Mouse (Mus musculus): ENCODE measurements around the gene Ndn. TPM values are rescaled to one million over a fixed set of nuclear protein-coding genes. Genes with fewer than 3 reads are reported as not detected.

The Ndn gene
- polyA plus RNA-seq, 1 experiment from 2014 or later: 72.8 TPM

GRCm38 (mm10) chr7:62365039-62365636 is 18.8 kb downstream of the Ndn start:
- no peaks in the 10 kb centered on the region for H3K27me3 ChIP-seq (ENCODE audit: control insufficient read depth, insufficient read depth, low read length)
- no peaks in the 10 kb centered on the region for H3K36me3 ChIP-seq (ENCODE audit: control insufficient read depth, insufficient read depth, low read length)
- H3K27ac ChIP-seq (ENCODE audit: low read depth, low read length): no peak overlapping the region
- H3K9me3 ChIP-seq (replicated peaks; ENCODE audit: control insufficient read depth, low read length): no peaks in the 10 kb centered on the region
- H3K4me1 ChIP-seq (ENCODE audit: control insufficient read depth, insufficient read depth, low read length): no peaks in the 10 kb centered on the region
- H3K9ac ChIP-seq (ENCODE audit: low read depth, low read length): no peak overlapping the region
- no peak for ATAC-seq (replicated peaks; ENCODE audit: insufficient number of reproducible peaks, low FRiP score, low TSS enrichment)
- WGBS (ENCODE audit: insufficient replicate concordance): 68% methylated on average over 7 of the region's 7 CpGs
- H3K4me2 ChIP-seq: no peak overlapping the region
- H3K4me3 ChIP-seq (ENCODE audit: low read depth, low read length): no peak overlapping the region

- no peak for ATAC-seq (replicated peaks; ENCODE audit: insufficient number of reproducible peaks, low FRiP score, low TSS enrichment)
- Histone ChIP-seq H3K36me3 (ENCODE audit: control insufficient read depth, insufficient read depth, low read length) (no peaks in the 10 kb centered on the region), H3K9ac (ENCODE audit: low read depth, low read length) (no peak overlapping the region), H3K4me3 (ENCODE audit: low read depth, low read length) (no peak overlapping the region), H3K4me1 (ENCODE audit: control insufficient read depth, insufficient read depth, low read length) (no peaks in the 10 kb centered on the region), H3K27me3 (ENCODE audit: control insufficient read depth, insufficient read depth, low read length) (no peaks in the 10 kb centered on the region), H3K4me2 (no peak overlapping the region), H3K27ac (ENCODE audit: low read depth, low read length) (no peak overlapping the region), H3K9me3 (replicated peaks; ENCODE audit: control insufficient read depth, low read length) (no peaks in the 10 kb centered on the region)
- WGBS (ENCODE audit: insufficient replicate concordance): 76% methylated on average over 8 of the region's 8 CpGs
Measured at GRCm38 (mm10) chr7:62366730-62367129, 20.4 kb downstream of the Ndn start.

- ATAC-seq (replicated peaks; ENCODE audit: insufficient number of reproducible peaks, low FRiP score, low TSS enrichment): no peak
- WGBS (ENCODE audit: insufficient replicate concordance): 33% methylated on average over 4 of the region's 4 CpGs
- H3K27ac ChIP-seq (ENCODE audit: low read depth, low read length): no peak overlapping the region
- no peaks in the 10 kb centered on the region for H3K36me3 ChIP-seq (ENCODE audit: control insufficient read depth, insufficient read depth, low read length)
- no peak overlapping the region for H3K4me3 ChIP-seq (ENCODE audit: low read depth, low read length)
- H3K9me3 ChIP-seq (replicated peaks; ENCODE audit: control insufficient read depth, low read length): no peaks in the 10 kb centered on the region; the same call in 1 of the 2 replicates
- H3K27me3 ChIP-seq (ENCODE audit: control insufficient read depth, insufficient read depth, low read length): no peaks in the 10 kb centered on the region
- H3K4me2 ChIP-seq: no peak overlapping the region
- H3K9ac ChIP-seq (ENCODE audit: low read depth, low read length): no peak overlapping the region
- no peaks in the 10 kb centered on the region for H3K4me1 ChIP-seq (ENCODE audit: control insufficient read depth, insufficient read depth, low read length)
Measured at GRCm38 (mm10) chr7:62375658-62376057, 29.3 kb downstream of the Ndn start.

- Histone ChIP-seq H3K4me1 (ENCODE audit: control insufficient read depth, insufficient read depth, low read length) (no peaks in the 10 kb centered on the region), H3K4me2 (peak within 1 kb of the TSS; percentile 74), H3K27ac (ENCODE audit: low read depth, low read length) (no peak within 1 kb of the TSS), H3K27me3 (ENCODE audit: control insufficient read depth, insufficient read depth, low read length) (no peaks in the 10 kb centered on the region), H3K9ac (ENCODE audit: low read depth, low read length) (peak within 1 kb of the TSS; percentile 52; the same call in 1 of the 2 replicates), H3K36me3 (ENCODE audit: control insufficient read depth, insufficient read depth, low read length) (no peaks in the 10 kb centered on the region), H3K9me3 (replicated peaks; ENCODE audit: control insufficient read depth, low read length) (no peaks in the 10 kb centered on the region; the same call in 1 of the 2 replicates), H3K4me3 (ENCODE audit: low read depth, low read length) (peak within 1 kb of the TSS; percentile 39)
- peak; percentile 87 for ATAC-seq (replicated peaks; ENCODE audit: insufficient number of reproducible peaks, low FRiP score, low TSS enrichment)
- WGBS (ENCODE audit: insufficient replicate concordance): 15% methylated on average over 31 of the region's 31 CpGs
Measured at GRCm38 (mm10) chr7:62376510-62377304, 30.3 kb downstream of the Ndn start, which contains the start of gene Magel2. Gene Magel2 (plus strand): TSS chr7:62377010.

GRCm38 (mm10) chr7:62377313-62377712 is 30.9 kb downstream of the Ndn start:
- peak overlapping the region; percentile 52; the same call in 1 of the 2 replicates for H3K9ac ChIP-seq (ENCODE audit: low read depth, low read length)
- H3K27ac ChIP-seq (ENCODE audit: low read depth, low read length): no peak overlapping the region
- H3K4me2 ChIP-seq: peak overlapping the region; percentile 74
- H3K27me3 ChIP-seq (ENCODE audit: control insufficient read depth, insufficient read depth, low read length): no peaks in the 10 kb centered on the region
- WGBS (ENCODE audit: insufficient replicate concordance): 15% methylated on average over 14 of the region's 14 CpGs
- ATAC-seq (replicated peaks; ENCODE audit: insufficient number of reproducible peaks, low FRiP score, low TSS enrichment): no peak
- no peaks in the 10 kb centered on the region for H3K4me1 ChIP-seq (ENCODE audit: control insufficient read depth, insufficient read depth, low read length)
- peak overlapping the region; percentile 39 for H3K4me3 ChIP-seq (ENCODE audit: low read depth, low read length)
- no peaks in the 10 kb centered on the region; the same call in 1 of the 2 replicates for H3K9me3 ChIP-seq (replicated peaks; ENCODE audit: control insufficient read depth, low read length)
- H3K36me3 ChIP-seq (ENCODE audit: control insufficient read depth, insufficient read depth, low read length): no peaks in the 10 kb centered on the region

GRCm38 (mm10) chr7:62378529-62378928 is 32.2 kb downstream of the Ndn start:
- Histone ChIP-seq H3K4me1 (ENCODE audit: control insufficient read depth, insufficient read depth, low read length) (no peaks in the 10 kb centered on the region), H3K27ac (ENCODE audit: low read depth, low read length) (no peak overlapping the region), H3K9ac (ENCODE audit: low read depth, low read length) (no peak overlapping the region), H3K4me3 (ENCODE audit: low read depth, low read length) (no peak overlapping the region), H3K36me3 (ENCODE audit: control insufficient read depth, insufficient read depth, low read length) (no peaks in the 10 kb centered on the region), H3K27me3 (ENCODE audit: control insufficient read depth, insufficient read depth, low read length) (no peaks in the 10 kb centered on the region), H3K9me3 (replicated peaks; ENCODE audit: control insufficient read depth, low read length) (no peaks in the 10 kb centered on the region; the same call in 1 of the 2 replicates), H3K4me2 (no peak overlapping the region)
- ATAC-seq (replicated peaks; ENCODE audit: insufficient number of reproducible peaks, low FRiP score, low TSS enrichment): no peak
- 84% methylated on average over 9 of the region's 9 CpGs for WGBS (ENCODE audit: insufficient replicate concordance)

GRCm38 (mm10) chr7:62382391-62382790 is 36.0 kb downstream of the Ndn start:
- H3K9ac ChIP-seq (ENCODE audit: low read depth, low read length): no peak overlapping the region
- no peaks in the 10 kb centered on the region for H3K36me3 ChIP-seq (ENCODE audit: control insufficient read depth, insufficient read depth, low read length)
- H3K4me2 ChIP-seq: no peak overlapping the region
- H3K4me3 ChIP-seq (ENCODE audit: low read depth, low read length): no peak overlapping the region
- WGBS (ENCODE audit: insufficient replicate concordance): 4% methylated on average over 2 of the region's 2 CpGs
- ATAC-seq (replicated peaks; ENCODE audit: insufficient number of reproducible peaks, low FRiP score, low TSS enrichment): no peak; the same call in 1 of the 2 replicates
- H3K27ac ChIP-seq (ENCODE audit: low read depth, low read length): no peak overlapping the region
- no peaks in the 10 kb centered on the region; the same call in 1 of the 2 replicates for H3K9me3 ChIP-seq (replicated peaks; ENCODE audit: control insufficient read depth, low read length)
- no peaks in the 10 kb centered on the region for H3K4me1 ChIP-seq (ENCODE audit: control insufficient read depth, insufficient read depth, low read length)
- no peaks in the 10 kb centered on the region for H3K27me3 ChIP-seq (ENCODE audit: control insufficient read depth, insufficient read depth, low read length)

GRCm38 (mm10) chr7:62388291-62388690 is 41.9 kb downstream of the Ndn start:
- no peak for ATAC-seq (replicated peaks; ENCODE audit: insufficient number of reproducible peaks, low FRiP score, low TSS enrichment)
- H3K9me3 ChIP-seq (replicated peaks; ENCODE audit: control insufficient read depth, low read length): no peaks in the 10 kb centered on the region
- H3K4me3 ChIP-seq (ENCODE audit: low read depth, low read length): no peak overlapping the region
- H3K27me3 ChIP-seq (ENCODE audit: control insufficient read depth, insufficient read depth, low read length): no peaks in the 10 kb centered on the region
- no peak overlapping the region for H3K4me2 ChIP-seq
- H3K36me3 ChIP-seq (ENCODE audit: control insufficient read depth, insufficient read depth, low read length): no peaks in the 10 kb centered on the region
- no peak overlapping the region for H3K27ac ChIP-seq (ENCODE audit: low read depth, low read length)
- H3K9ac ChIP-seq (ENCODE audit: low read depth, low read length): no peak overlapping the region
- 33% methylated on average over 4 of the region's 4 CpGs for WGBS (ENCODE audit: insufficient replicate concordance)
- H3K4me1 ChIP-seq (ENCODE audit: control insufficient read depth, insufficient read depth, low read length): no peaks in the 10 kb centered on the region

Data from heart, embryonic 11.5 days (tissue).